Mouse (Mus musculus) gastrocnemius, postnatal 36 days (tissue): Measurements from ENCODE around the gene Armc10. TPM values are rescaled to one million over a fixed set of nuclear protein-coding genes. Genes with fewer than 3 reads are reported as not detected.
"Not testable (repeated sequence)": the region's sequence is repeated elsewhere in the genome, so short reads cannot be mapped to it uniquely, and the experiment has no call there.

Source experiments
- DNase-seq, 2 experiments: peaks; one replicate each; pipeline ENCODE4 v3.0.0; 2022
- intact Hi-C: fragments of 180-260 bp; cut with DNase I; formaldehyde crosslinking; loops from one replicate; pipeline ENCODE4 v1.15.1; 2025
- long read RNA-seq, 2 experiments: library from polyadenylated mRNA; stranded (forward); transcript quantifications; one replicate each; pipeline ENCODE4 v2.0.0; 2021
- total RNA-seq, 2 experiments: library from RNA; stranded (reverse); gene quantifications; 2 replicates each; pipeline ENCODE4 v1.2.3; 2021

The Armc10 gene
- total RNA-seq = 1 to 10 TPM; 2.6 to 4.3 TPM
- long read RNA-seq, experiment 1, partial matches to known transcripts = 1 of 6 reads
- long read RNA-seq, experiment 1, other reads (novel, unspliced or antisense) = 3 of 6 reads
- long read RNA-seq, experiment 2, partial matches to known transcripts = 0 of 4 reads
- long read RNA-seq, experiment 2, other reads (novel, unspliced or antisense) = 1 of 4 reads

GRCm38 (mm10) chr5:21645439-21646132 is at the start of gene Armc10, which contains the start of gene Fbxl13:
Gene Armc10, plus strand, starts transcription at chr5:21645813.
Gene Fbxl13, minus strand, starts transcription at chr5:21645634.
- intact Hi-C loops = no loop called here

GRCm38 (mm10) chr5:21599536-21599935 is 46.1 kb upstream of the Armc10 start:
- DNase-seq, intact Hi-C loops: not testable (repeated sequence)

More at GRCm38 (mm10) chr5:21645439-21646132, at the start of gene Armc10, which contains the start of gene Fbxl13:
- peak; percentile 73 for DNase-seq

GRCm38 (mm10) chr5:21599961-21600360 is 45.7 kb upstream of the Armc10 start:
- DNase-seq = no peak
- intact Hi-C loops = no loop called here

- intact Hi-C loops = no loop called here
- no peak for DNase-seq
Measured at GRCm38 (mm10) chr5:21605936-21606335, 39.7 kb upstream of the Armc10 start.

- DNase-seq = peak; percentile 17 to 40
- intact Hi-C loops = no loop called here
Measured at GRCm38 (mm10) chr5:21608311-21609304, 37.0 kb upstream of the Armc10 start.

GRCm38 (mm10) chr5:21610996-21611395 is 34.6 kb upstream of the Armc10 start:
- intact Hi-C loops = no loop called here
- no peak for DNase-seq

GRCm38 (mm10) chr5:21614299-21614698 is 31.3 kb upstream of the Armc10 start:
- intact Hi-C loops, DNase-seq: not testable (repeated sequence)

- DNase-seq = no peak
- intact Hi-C loops = no loop called here
Measured at GRCm38 (mm10) chr5:21616450-21617009, 29.1 kb upstream of the Armc10 start.

- intact Hi-C loops = no loop called here
- no peak for DNase-seq
Measured at GRCm38 (mm10) chr5:21625916-21626315, 19.7 kb upstream of the Armc10 start.

GRCm38 (mm10) chr5:21640961-21641360 is 4.7 kb upstream of the Armc10 start:
- no peak for DNase-seq
- intact Hi-C loops = loop anchor here (5.0 kb wide), 1 partner anchor 379 kb away; no protein-coding TSS in a partner anchor

GRCm38 (mm10) chr5:21643606-21644005 is 2.0 kb upstream of the Armc10 start:
- intact Hi-C loops = loop anchor here (5.0 kb wide), 1 partner anchor 381 kb away; no protein-coding TSS in a partner anchor
- DNase-seq = no peak

GRCm38 (mm10) chr5:21644891-21645438 is 648 bp upstream of the Armc10 start:
- intact Hi-C loops = loop anchor here (5.0 kb wide), 1 partner anchor 383 kb away; no protein-coding TSS in a partner anchor
- no peak for DNase-seq

- DNase-seq = no peak
- intact Hi-C loops = no loop called here
Measured at GRCm38 (mm10) chr5:21646133-21646491, 499 bp downstream of the Armc10 start.

- DNase-seq = no peak
- intact Hi-C loops = loop anchor here (5.0 kb wide), 1 partner anchor 47 kb away; no protein-coding TSS in a partner anchor
Measured at GRCm38 (mm10) chr5:21650736-21651135, 5.1 kb downstream of the Armc10 start.

GRCm38 (mm10) chr5:21651885-21652612 is 6.4 kb downstream of the Armc10 start:
- no peak for DNase-seq
- intact Hi-C loops = loop anchor here (5.0 kb wide), 1 partner anchor 45 kb away; no protein-coding TSS in a partner anchor

- intact Hi-C loops = no loop called here
- no peak for DNase-seq
Measured at GRCm38 (mm10) chr5:21656912-21657311, 11.3 kb downstream of the Armc10 start.

- no peak for DNase-seq
- intact Hi-C loops = loop anchor here (2.0 kb wide), 1 partner anchor 77 kb away; no protein-coding TSS in a partner anchor
Measured at GRCm38 (mm10) chr5:21658038-21658437, 12.4 kb downstream of the Armc10 start.

- intact Hi-C loops = loop anchor here (2.0 kb wide), 1 partner anchor 76 kb away; no protein-coding TSS in a partner anchor
- DNase-seq = peak; percentile 53 to 61
Measured at GRCm38 (mm10) chr5:21658623-21659395, 13.2 kb downstream of the Armc10 start.
